Mouse (Mus musculus) midbrain, embryonic 13.5 days (tissue): ENCODE measurements around the gene Ankrd10. TPM values are rescaled to one million over a fixed set of nuclear protein-coding genes. Genes with fewer than 3 reads are reported as not detected.
"Not testable (repeated sequence)": the region's sequence is repeated elsewhere in the genome, so short reads cannot be mapped to it uniquely, and the experiment has no call there.

Source experiments
- ATAC-seq: fragments of 200-750 bp; cut with Nextera tagmentation; 2 replicates; pipeline ENCODE4 v1.8.0; 2017; ENCODE audit warnings: mild to moderate bottlenecking, moderate TSS enrichment, moderate library complexity
- H3K27ac ChIP-seq: fragments of 300-500 bp; sonication (generic); 2 replicates; pipeline ENCODE4 v1.5.1; 2015; ENCODE audit warnings: inconsistent platforms, mild to moderate bottlenecking, moderate library complexity
- H3K27me3 ChIP-seq: fragments of 300-500 bp; sonication (generic); 2 replicates; pipeline ENCODE4 v1.6.1; 2015; ENCODE audit warnings: mild to moderate bottlenecking, inconsistent platforms
- H3K36me3 ChIP-seq: fragments of 300-500 bp; sonication (generic); 2 replicates; pipeline ENCODE4 v1.6.1; 2015; ENCODE audit warnings: mild to moderate bottlenecking, inconsistent platforms
- H3K4me1 ChIP-seq: fragments of 300-500 bp; sonication (generic); replicated peaks from 2 replicates; pipeline ENCODE4 v1.6.1; 2015; ENCODE audit warnings: inconsistent platforms
- H3K4me2 ChIP-seq: fragments of 300-500 bp; sonication (generic); replicated peaks from 2 replicates; pipeline ENCODE4 v1.6.1; 2015; ENCODE audit warnings: moderate library complexity, mild to moderate bottlenecking, inconsistent platforms
- H3K4me3 ChIP-seq: fragments of 300-500 bp; sonication (generic); replicated peaks from 2 replicates; pipeline ENCODE4 v1.5.1; 2015; ENCODE audit warnings: mild to moderate bottlenecking, inconsistent platforms
- H3K9ac ChIP-seq: fragments of 300-500 bp; sonication (generic); replicated peaks from 2 replicates; pipeline ENCODE4 v1.6.1; 2015; ENCODE audit warnings: mild to moderate bottlenecking, inconsistent platforms
- H3K9me3 ChIP-seq: fragments of 300-500 bp; sonication (generic); 2 replicates; pipeline ENCODE4 v1.6.1; 2016; ENCODE audit warnings: mild to moderate bottlenecking, inconsistent platforms
- WGBS: fragments of 180-500 bp; shearing (Covaris S2); methylation state at CpG from one replicate; pipeline ENCODE4 v1.1.7; 2015; 5-methylcytosine and 5-hydroxymethylcytosine counted together
- polyA plus RNA-seq: library from polyadenylated mRNA; unstranded; fragments of >200 nt; fragmentation: Nextera tagmentation; extraction: Ambion mirVana; gene quantifications from 2 replicates; pipeline ENCODE4 v1.2.1, GENCODE M21; 2015

Gene Ankrd10
- polyA plus RNA-seq, result 100 TPM in 2 replicates

DNA sequence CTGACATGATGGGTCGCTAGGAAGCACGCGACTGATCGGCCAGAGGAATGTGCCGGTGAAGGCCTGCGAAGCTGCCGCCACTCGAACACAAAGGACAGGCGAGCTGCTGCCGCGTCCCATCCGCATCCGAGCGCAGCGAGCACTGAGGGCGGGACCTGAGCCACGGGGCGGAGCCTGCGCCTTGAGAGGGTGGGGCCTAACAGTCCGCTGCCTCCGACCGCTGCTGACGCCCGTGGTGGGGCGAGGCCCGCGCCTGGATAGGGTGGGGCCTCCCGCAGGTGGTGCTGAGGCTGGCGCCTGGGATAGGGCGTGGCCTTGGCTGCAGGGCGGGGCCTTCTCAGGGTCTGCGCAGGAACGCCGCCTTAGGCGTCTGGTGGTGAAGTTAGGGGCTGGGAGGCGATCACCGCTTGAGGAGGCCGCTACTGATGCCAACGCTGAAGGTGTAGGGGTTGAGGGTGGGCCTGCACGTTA is at the start of gene Ankrd10:
Ankrd10 (minus strand) TSS at position 147 of the 471 bp plus-strand sequence.
- Histone ChIP-seq H3K27ac (peak within 1 kb of the TSS; percentile 98), H3K9ac (peak within 1 kb of the TSS; percentile 96), H3K4me1 (peaks cover 29% of the 10 kb centered on the region), H3K36me3 (peaks cover 21% of the 10 kb centered on the region), H3K4me2 (peak within 1 kb of the TSS; percentile 83), H3K27me3 (no peaks in the 10 kb centered on the region), H3K9me3 (no peaks in the 10 kb centered on the region), H3K4me3 (peak within 1 kb of the TSS; percentile 92)
- peak; percentile 93 for ATAC-seq
- WGBS, result under 1% methylated on average over 40 of the region's 40 CpGs

DNA sequence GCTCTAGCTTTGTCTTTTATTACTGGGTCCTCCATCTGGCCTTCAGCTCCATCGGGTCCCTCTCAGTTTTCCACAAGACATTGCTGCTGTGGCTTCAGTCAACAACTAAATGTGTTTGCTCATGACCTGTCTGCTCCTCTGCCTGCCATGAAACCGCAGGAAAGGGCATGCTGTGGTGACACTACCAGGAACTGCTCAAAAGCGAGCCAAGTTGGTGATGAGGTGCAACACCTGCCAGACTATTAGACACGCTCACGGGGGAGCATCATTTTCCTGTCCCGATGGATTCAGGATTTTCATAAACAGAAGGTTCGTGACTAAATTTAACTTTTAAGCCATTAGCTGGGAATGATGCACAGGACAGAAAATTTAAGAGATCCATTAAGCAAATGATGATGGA is 49.0 kb upstream of the Ankrd10 start:
- 88% methylated on average over 7 of the region's 7 CpGs for WGBS
- no peak overlapping the region for H3K9ac ChIP-seq
- H3K4me2 ChIP-seq, result no peak overlapping the region
- H3K4me1 ChIP-seq, result no peaks in the 10 kb centered on the region
- H3K4me3 ChIP-seq, result no peak overlapping the region
- H3K27me3 ChIP-seq, result no peaks in the 10 kb centered on the region
- no peak overlapping the region for H3K27ac ChIP-seq
- H3K36me3 ChIP-seq, result no peaks in the 10 kb centered on the region
- ATAC-seq, result no peak
- H3K9me3 ChIP-seq, result 0 out of 2 replicates have a peak, but pooled peaks cover 4% of the 10 kb centered on the region

DNA sequence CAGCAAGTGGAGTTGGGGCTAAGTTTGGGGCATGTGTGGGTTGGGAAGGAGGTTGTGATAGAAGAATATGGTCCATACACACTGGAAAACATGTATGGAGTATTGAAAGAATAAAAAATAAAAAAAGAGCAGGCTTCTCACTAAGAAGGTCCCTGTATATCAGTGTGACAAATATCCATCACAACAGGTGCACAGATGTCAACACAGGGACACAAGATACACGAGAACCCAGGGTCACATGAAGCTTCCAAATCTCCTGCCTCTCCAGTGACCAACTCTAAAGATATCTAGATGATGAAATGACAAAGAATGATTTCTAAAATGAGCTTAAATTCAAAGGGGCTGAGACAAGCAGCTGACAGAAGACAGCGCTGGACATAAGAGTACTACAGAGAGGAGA is 32.8 kb upstream of the Ankrd10 start:
- H3K27ac ChIP-seq, result no peak overlapping the region
- H3K27me3 ChIP-seq, result no peaks in the 10 kb centered on the region
- H3K9me3 ChIP-seq, result no peaks in the 10 kb centered on the region
- H3K9ac ChIP-seq, result no peak overlapping the region
- no peak overlapping the region for H3K4me2 ChIP-seq
- H3K4me1 ChIP-seq, result no peaks in the 10 kb centered on the region
- 69% methylated on average over 2 of the region's 2 CpGs for WGBS
- no peak overlapping the region for H3K4me3 ChIP-seq
- no peaks in the 10 kb centered on the region for H3K36me3 ChIP-seq
- ATAC-seq, result no peak

DNA sequence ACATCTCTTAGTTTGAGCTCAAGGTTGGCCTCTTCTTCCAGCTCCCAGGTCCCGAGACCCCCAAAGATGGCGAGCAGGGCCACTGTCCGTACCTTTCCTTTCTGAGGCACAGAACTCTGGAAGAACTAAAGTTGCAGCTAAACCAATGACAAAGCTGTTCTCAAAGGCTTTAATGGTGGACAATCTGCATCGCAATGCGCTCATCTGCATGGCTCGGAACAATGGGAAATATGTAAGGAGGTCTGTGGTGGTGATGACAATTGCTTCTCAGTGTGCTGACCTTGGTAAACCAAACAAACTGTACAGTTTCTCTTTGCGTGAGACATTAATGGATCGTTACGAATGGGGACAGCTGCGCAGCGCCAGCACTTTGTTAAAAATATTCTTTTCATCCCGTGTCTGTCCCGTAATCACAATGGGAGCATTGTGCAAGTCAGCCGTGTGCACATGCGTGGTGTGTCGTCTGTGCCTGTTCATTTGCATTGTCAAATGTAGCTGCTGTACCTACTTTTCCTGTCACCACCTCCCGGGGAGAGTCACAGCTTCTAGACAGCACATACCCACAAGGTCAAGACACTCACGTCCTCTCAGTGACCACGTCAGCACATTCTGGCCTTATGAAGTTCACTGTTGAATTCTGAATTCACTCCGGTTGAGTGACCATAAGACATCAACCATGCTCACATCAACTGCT is 30.6 kb upstream of the Ankrd10 start:
- H3K27ac ChIP-seq, H3K4me3 ChIP-seq, H3K4me2 ChIP-seq, H3K27me3 ChIP-seq, H3K4me1 ChIP-seq, H3K36me3 ChIP-seq, H3K9ac ChIP-seq, ATAC-seq, H3K9me3 ChIP-seq: not testable (repeated sequence)
- WGBS, result 77% methylated on average over 20 of the region's 20 CpGs

DNA sequence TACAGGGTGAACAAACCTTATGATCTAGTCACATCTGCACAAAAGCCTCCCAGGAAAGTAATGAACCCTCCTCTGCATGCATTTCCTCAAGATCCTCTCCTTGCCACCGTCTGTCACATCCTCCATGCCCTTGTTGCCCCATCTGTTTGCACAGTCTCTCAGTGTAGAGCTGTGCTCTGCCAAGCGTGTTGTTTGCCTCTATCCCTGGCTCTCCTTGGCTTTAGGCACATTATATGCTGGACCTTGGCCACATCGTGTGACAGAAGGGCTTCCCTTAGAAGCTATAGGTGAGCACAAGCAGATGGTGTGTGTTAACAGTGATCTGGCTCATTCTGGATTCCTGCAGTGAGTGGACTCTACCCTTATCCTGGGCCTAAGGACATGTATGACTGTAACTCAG is 26.4 kb upstream of the Ankrd10 start:
- H3K4me2 ChIP-seq, result no peak overlapping the region
- no peak overlapping the region for H3K27ac ChIP-seq
- no peaks in the 10 kb centered on the region for H3K9me3 ChIP-seq
- no peak for ATAC-seq
- no peaks in the 10 kb centered on the region for H3K4me1 ChIP-seq
- H3K4me3 ChIP-seq, result no peak overlapping the region
- H3K36me3 ChIP-seq, result no peaks in the 10 kb centered on the region
- WGBS, result 82% methylated on average over 3 of the region's 3 CpGs
- H3K9ac ChIP-seq, result no peak overlapping the region
- no peaks in the 10 kb centered on the region for H3K27me3 ChIP-seq

DNA sequence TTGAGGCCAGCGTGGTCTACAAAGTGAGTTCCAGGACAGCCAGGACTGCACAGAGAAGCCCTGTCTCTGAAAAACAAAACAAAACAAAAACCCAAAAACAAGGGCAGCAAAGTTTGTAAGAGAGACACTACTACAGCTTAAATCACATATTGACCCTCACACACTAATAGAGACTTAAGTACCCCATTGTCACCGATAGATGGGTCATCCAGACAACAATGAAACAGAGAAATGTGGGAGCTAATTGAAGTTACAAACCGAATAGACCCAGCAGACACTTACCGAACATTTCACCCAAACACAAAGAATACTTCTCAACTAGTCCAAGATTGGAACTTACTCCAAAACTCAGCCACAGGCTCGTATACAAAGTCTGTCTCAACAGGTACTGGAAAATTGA is 14.5 kb upstream of the Ankrd10 start:
- no peaks in the 10 kb centered on the region for H3K4me1 ChIP-seq
- no peak overlapping the region for H3K4me2 ChIP-seq
- H3K4me3 ChIP-seq, result no peak overlapping the region
- H3K9me3 ChIP-seq, result no peaks in the 10 kb centered on the region
- H3K27me3 ChIP-seq, result no peaks in the 10 kb centered on the region
- H3K36me3 ChIP-seq, result no peaks in the 10 kb centered on the region
- no peak overlapping the region for H3K9ac ChIP-seq
- no peak for ATAC-seq
- no peak overlapping the region for H3K27ac ChIP-seq
- WGBS, result 90% methylated on average over 5 of the region's 5 CpGs

DNA sequence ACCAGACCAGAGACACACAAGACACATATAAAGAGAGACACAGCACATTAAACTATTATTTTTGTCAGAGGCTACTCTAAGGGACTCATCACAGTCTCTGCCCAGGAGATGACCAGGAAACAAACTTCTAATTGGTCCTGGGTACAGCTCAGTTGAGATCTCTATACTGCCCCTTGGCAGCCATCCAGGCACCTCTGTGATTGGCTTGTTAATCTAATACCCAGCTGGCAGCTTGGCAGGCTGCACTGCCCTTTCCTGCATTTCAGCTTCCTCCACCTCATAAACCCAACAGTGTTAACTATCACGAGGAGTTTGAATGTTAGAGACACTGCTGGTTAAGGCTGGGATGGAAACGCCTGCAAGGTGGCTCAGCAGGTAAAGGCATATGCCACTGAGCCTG is 7.6 kb upstream of the Ankrd10 start:
- H3K4me2 ChIP-seq, result no peak overlapping the region
- no peaks in the 10 kb centered on the region for H3K27me3 ChIP-seq
- no peaks in the 10 kb centered on the region; the same call in 1 of the 2 replicates for H3K9me3 ChIP-seq
- 87% methylated on average over 2 of the region's 2 CpGs for WGBS
- H3K27ac ChIP-seq, result no peak overlapping the region
- no peak for ATAC-seq
- H3K4me3 ChIP-seq, result no peak overlapping the region
- H3K4me1 ChIP-seq, result no peaks in the 10 kb centered on the region
- peaks cover 11% of the 10 kb centered on the region for H3K36me3 ChIP-seq
- H3K9ac ChIP-seq, result no peak overlapping the region

DNA sequence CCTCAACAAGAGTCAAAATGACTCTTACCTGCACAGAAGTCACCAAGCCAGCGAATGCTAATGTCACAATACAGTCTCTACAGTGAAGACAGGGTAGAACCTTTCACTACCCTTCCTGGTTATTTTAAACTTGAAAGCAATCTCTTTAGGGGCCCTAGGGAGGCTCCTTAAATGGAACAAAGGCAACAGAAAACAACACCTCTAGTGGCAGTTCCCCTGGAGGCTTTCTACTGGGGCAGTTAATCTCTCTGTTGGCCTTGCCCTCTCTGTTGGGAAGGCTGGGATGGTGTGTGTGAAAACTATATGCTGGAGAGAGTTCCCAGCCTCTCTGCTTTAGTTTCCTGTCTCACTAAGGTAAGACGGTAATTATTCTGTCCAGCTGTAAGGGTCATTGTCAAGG is 5.0 kb upstream of the Ankrd10 start:
- ATAC-seq, result no peak
- Histone ChIP-seq H3K9ac (no peak overlapping the region), H3K9me3 (no peaks in the 10 kb centered on the region; the same call in 1 of the 2 replicates), H3K27me3 (no peaks in the 10 kb centered on the region), H3K4me1 (peaks cover 8% of the 10 kb centered on the region), H3K4me3 (no peak overlapping the region), H3K36me3 (peaks cover 11% of the 10 kb centered on the region), H3K27ac (no peak overlapping the region), H3K4me2 (no peak overlapping the region)
- 69% methylated on average over 2 of the region's 2 CpGs for WGBS

DNA sequence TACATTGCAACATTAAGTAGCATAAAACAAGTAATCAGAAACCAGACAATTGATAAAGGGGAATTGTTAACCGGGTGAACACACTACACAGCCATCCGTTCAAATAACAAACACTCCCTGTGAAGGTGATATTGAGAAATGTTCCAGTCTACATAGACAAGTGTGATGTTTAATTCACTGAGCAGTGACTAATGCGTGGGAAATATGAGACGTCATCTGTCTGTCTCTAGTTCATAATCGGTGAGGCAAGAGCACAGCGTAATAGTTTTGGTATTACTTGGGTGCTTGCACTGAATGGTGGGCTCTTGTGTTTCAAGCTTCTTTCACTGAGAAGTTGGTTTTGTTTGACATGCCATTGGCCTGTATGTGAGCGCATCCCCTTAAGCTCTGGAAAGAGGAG is 2.0 kb upstream of the Ankrd10 start:
- H3K27ac ChIP-seq, result no peak overlapping the region
- H3K9ac ChIP-seq, result no peak overlapping the region
- H3K4me3 ChIP-seq, result no peak overlapping the region
- no peak for ATAC-seq
- H3K4me1 ChIP-seq, result peaks cover 26% of the 10 kb centered on the region
- H3K27me3 ChIP-seq, result no peaks in the 10 kb centered on the region
- no peak overlapping the region for H3K4me2 ChIP-seq
- peaks cover 14% of the 10 kb centered on the region for H3K36me3 ChIP-seq
- H3K9me3 ChIP-seq, result no peaks in the 10 kb centered on the region; the same call in 1 of the 2 replicates
- WGBS, result 95% methylated on average over 7 of the region's 7 CpGs

DNA sequence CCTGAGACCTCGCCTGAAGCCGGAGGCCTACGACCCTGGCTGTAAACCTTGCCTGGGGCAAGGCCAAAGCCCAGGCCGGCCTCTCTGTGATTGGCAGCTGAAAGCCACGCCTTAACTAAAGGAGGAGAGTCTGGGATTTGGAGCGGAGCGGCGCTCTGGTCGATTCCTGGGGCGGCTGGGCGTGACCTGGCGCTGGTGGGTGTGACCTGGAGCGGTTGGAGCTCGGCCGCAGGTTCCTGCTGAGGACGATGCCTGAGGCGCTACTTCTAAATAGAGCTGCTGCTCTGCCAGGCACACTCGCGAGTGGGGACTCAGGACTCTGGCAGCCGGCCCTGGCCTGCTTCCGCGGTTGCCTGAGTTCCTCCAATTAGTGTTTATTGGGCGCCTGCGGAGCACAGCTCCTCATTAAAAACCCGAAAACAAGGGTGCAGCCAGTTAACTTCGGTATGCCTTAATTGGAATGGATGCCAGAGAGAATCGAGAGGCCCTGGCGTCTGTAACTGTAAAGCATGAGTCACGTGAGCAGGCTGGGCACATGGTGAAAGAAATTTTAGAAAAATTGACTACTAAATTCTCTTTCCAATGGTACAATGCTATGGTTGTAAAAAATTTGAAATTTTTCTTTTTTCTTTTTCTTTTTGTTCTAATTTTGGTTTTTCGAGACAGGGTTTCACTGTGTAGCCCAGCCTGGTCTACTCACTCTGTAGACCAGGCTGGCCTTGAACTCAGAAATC is 934 bp upstream of the Ankrd10 start:
- Histone ChIP-seq H3K27ac (peak overlapping the region; percentile 98), H3K4me1 (peaks cover 29% of the 10 kb centered on the region), H3K9ac (peak overlapping the region; percentile 96), H3K27me3 (no peaks in the 10 kb centered on the region), H3K9me3 (no peaks in the 10 kb centered on the region; the same call in 1 of the 2 replicates), H3K36me3 (peaks cover 22% of the 10 kb centered on the region), H3K4me3 (peak overlapping the region; percentile 92), H3K4me2 (peak overlapping the region; percentile 83)
- WGBS, result 4% methylated on average over 30 of the region's 30 CpGs
- ATAC-seq, result peak; percentile 37

DNA sequence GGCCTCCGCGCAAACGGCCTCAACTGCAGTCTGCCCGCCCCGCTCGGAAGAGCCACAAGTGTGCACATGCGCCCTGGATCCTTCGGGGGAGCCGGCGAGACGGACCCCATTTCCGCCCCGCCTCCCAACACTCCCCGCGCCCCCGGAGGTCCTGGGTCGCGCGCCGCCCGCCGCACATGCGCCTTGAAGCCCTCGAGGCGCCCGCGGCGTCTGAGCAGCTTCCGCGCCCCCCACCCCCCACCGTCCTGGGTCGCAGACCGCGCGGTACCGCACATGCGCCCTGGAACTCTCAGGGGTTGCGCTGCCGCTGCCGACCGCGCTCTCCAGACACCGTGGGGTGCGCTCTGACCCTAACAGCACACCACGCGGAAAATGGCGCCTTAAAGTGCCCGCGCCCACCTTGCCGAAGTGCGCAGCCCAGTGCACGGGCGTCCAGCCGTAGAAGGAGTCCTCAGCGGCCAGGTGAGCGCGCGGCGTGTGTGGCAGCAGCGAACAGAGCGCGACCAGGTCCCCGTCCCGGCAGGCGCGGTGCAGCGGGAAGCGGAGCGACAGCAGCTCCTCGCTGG is 462 bp downstream of the Ankrd10 start:
- H3K36me3 ChIP-seq, result peaks cover 23% of the 10 kb centered on the region
- WGBS, result under 1% methylated on average over 62 of the region's 70 CpGs
- peak overlapping the region; percentile 96 for H3K9ac ChIP-seq
- H3K4me3 ChIP-seq, result peak overlapping the region; percentile 92
- peaks cover 29% of the 10 kb centered on the region for H3K4me1 ChIP-seq
- H3K27ac ChIP-seq, result peak overlapping the region; percentile 98
- H3K9me3 ChIP-seq, result no peaks in the 10 kb centered on the region
- peak; percentile 89 for ATAC-seq
- no peaks in the 10 kb centered on the region for H3K27me3 ChIP-seq
- peak overlapping the region; percentile 83 for H3K4me2 ChIP-seq
